Mouse (Mus musculus) CD4-positive, CD25-positive, alpha-beta regulatory T cell (primary cell): ENCODE data around the gene Aunip. TPM values are rescaled to one million over a fixed set of nuclear protein-coding genes. Genes with fewer than 3 reads are reported as not detected.

Experiments
- polyA plus RNA-seq: library from polyadenylated mRNA; unstranded; fragments of 100-300 nt; shearing (Covaris generic); gene quantifications from one replicate; pipeline ENCODE4 v1.2.1, GENCODE M21; 2017

Aunip gene
- polyA plus RNA-seq = 0.55 TPM

GRCm38 (mm10) chr4:134510845-134511411 lies at the start of gene Aunip:
Gene Aunip, plus strand, starts transcription at chr4:134510999.

GRCm38 (mm10) chr4:134468215-134468575 lies 42.6 kb upstream of the Aunip start, which contains the start of gene Stmn1:
Gene Stmn1, plus strand, starts transcription at chr4:134468320.

GRCm38 (mm10) chr4:134496595-134497210 lies 14.1 kb upstream of the Aunip start, which contains the start of gene Paqr7:
Gene Paqr7, plus strand, starts transcription at chr4:134496697.

GRCm38 (mm10) chr4:134534932-134535786 lies 24.4 kb downstream of the Aunip start, which contains the start of gene Mtfr1l:
Gene Mtfr1l, minus strand, starts transcription at chr4:134535387.

GRCm38 (mm10) chr4:134551494-134552316 lies 40.9 kb downstream of the Aunip start, which contains the start of gene Selenon:
Gene Selenon, minus strand, starts transcription at chr4:134552166.

Other genes with a start within 250 kb of the Aunip start
- gene Pdik1l, start 223.1 kb upstream of the Aunip start, polyA plus RNA-seq = 17.7 TPM
- not detected for gene Trim63, start 195.9 kb upstream of the Aunip start, polyA plus RNA-seq
- gene Slc30a2, start 167.8 kb upstream of the Aunip start, polyA plus RNA-seq = 0.28 TPM
- gene Extl1, start 127.1 kb upstream of the Aunip start, polyA plus RNA-seq = 1.2 TPM
- gene Pafah2, start 114.7 kb upstream of the Aunip start, polyA plus RNA-seq = 1.8 TPM
- gene Stmn1, start 42.7 kb upstream of the Aunip start, polyA plus RNA-seq = 62.6 TPM
- gene Paqr7, start 14.3 kb upstream of the Aunip start, polyA plus RNA-seq = 24.0 TPM
- gene Mtfr1l, start 24.4 kb downstream of the Aunip start, polyA plus RNA-seq = 115 TPM
- gene Selenon, start 41.2 kb downstream of the Aunip start, polyA plus RNA-seq = 2.3 TPM
- gene Man1c1, start 193.3 kb downstream of the Aunip start, polyA plus RNA-seq = 6.5 TPM